Mouse (Mus musculus): ENCODE measurements around the gene Mast2. TPM values are rescaled to one million over a fixed set of nuclear protein-coding genes. Genes with fewer than 3 reads are reported as not detected.

The Mast2 gene
- total RNA-seq, 2 experiments from 2014 or later = 32.2 to 32.7 TPM

GRCm38 (mm10) chr4:116421170-116421569, 42.8 kb downstream of the Mast2 start:
- no peak for ATAC-seq (replicated peaks; ENCODE audit: low FRiP score, low TSS enrichment, poor library complexity, severe bottlenecking)

GRCm38 (mm10) chr4:116412993-116413392, 51.0 kb downstream of the Mast2 start:
- no peak for ATAC-seq (replicated peaks; ENCODE audit: low FRiP score, low TSS enrichment, poor library complexity, severe bottlenecking)

- no peak for ATAC-seq (replicated peaks; ENCODE audit: low FRiP score, low TSS enrichment, poor library complexity, severe bottlenecking)
Observed at GRCm38 (mm10) chr4:116411401-116411800, 52.6 kb downstream of the Mast2 start.

- no peak for ATAC-seq (replicated peaks; ENCODE audit: low FRiP score, low TSS enrichment, poor library complexity, severe bottlenecking)
Observed at GRCm38 (mm10) chr4:116406668-116407067, 57.3 kb downstream of the Mast2 start.

- ATAC-seq (replicated peaks; ENCODE audit: low FRiP score, low TSS enrichment, poor library complexity, severe bottlenecking) = no peak
Observed at GRCm38 (mm10) chr4:116405955-116406351, 58.0 kb downstream of the Mast2 start.

GRCm38 (mm10) chr4:116405276-116405954, 58.6 kb downstream of the Mast2 start:
- no peak for ATAC-seq (replicated peaks; ENCODE audit: low FRiP score, low TSS enrichment, poor library complexity, severe bottlenecking)

GRCm38 (mm10) chr4:116403884-116404283, 60.1 kb downstream of the Mast2 start:
- no peak for ATAC-seq (replicated peaks; ENCODE audit: low FRiP score, low TSS enrichment, poor library complexity, severe bottlenecking)

- peak; percentile 70; the same call in 1 of the 2 replicates for ATAC-seq (replicated peaks; ENCODE audit: low FRiP score, low TSS enrichment, poor library complexity, severe bottlenecking)
Observed at GRCm38 (mm10) chr4:116402708-116403107, 61.3 kb downstream of the Mast2 start.

GRCm38 (mm10) chr4:116398051-116398450, 65.9 kb downstream of the Mast2 start:
- ATAC-seq (replicated peaks; ENCODE audit: low FRiP score, low TSS enrichment, poor library complexity, severe bottlenecking) = no peak

- ATAC-seq (replicated peaks; ENCODE audit: low FRiP score, low TSS enrichment, poor library complexity, severe bottlenecking) = no peak
Observed at GRCm38 (mm10) chr4:116377973-116378667, 85.9 kb downstream of the Mast2 start.

- no peak for ATAC-seq (replicated peaks; ENCODE audit: low FRiP score, low TSS enrichment, poor library complexity, severe bottlenecking)
Observed at GRCm38 (mm10) chr4:116371676-116372075, 92.3 kb downstream of the Mast2 start.

- ATAC-seq (replicated peaks; ENCODE audit: low FRiP score, low TSS enrichment, poor library complexity, severe bottlenecking) = no peak
Observed at GRCm38 (mm10) chr4:116358099-116358498, 105.9 kb downstream of the Mast2 start.

- ATAC-seq (replicated peaks; ENCODE audit: low FRiP score, low TSS enrichment, poor library complexity, severe bottlenecking) = no peak
Observed at GRCm38 (mm10) chr4:116352919-116353318, 111.1 kb downstream of the Mast2 start.

- ATAC-seq (replicated peaks; ENCODE audit: low FRiP score, low TSS enrichment, poor library complexity, severe bottlenecking) = no peak
Observed at GRCm38 (mm10) chr4:116352496-116352895, 111.5 kb downstream of the Mast2 start.

- peak; percentile 87 for ATAC-seq (replicated peaks; ENCODE audit: low FRiP score, low TSS enrichment, poor library complexity, severe bottlenecking)
Observed at GRCm38 (mm10) chr4:116342119-116342518, 121.9 kb downstream of the Mast2 start.

- no peak for ATAC-seq (replicated peaks; ENCODE audit: low FRiP score, low TSS enrichment, poor library complexity, severe bottlenecking)
Observed at GRCm38 (mm10) chr4:116336294-116336693, 127.7 kb downstream of the Mast2 start.

- ATAC-seq (replicated peaks; ENCODE audit: low FRiP score, low TSS enrichment, poor library complexity, severe bottlenecking) = no peak
Observed at GRCm38 (mm10) chr4:116329256-116329655, 134.7 kb downstream of the Mast2 start.

- ATAC-seq (replicated peaks; ENCODE audit: low FRiP score, low TSS enrichment, poor library complexity, severe bottlenecking) = no peak
Observed at GRCm38 (mm10) chr4:116322127-116322526, 141.9 kb downstream of the Mast2 start.

- no peak for ATAC-seq (replicated peaks; ENCODE audit: low FRiP score, low TSS enrichment, poor library complexity, severe bottlenecking)
Observed at GRCm38 (mm10) chr4:116317575-116317974, 146.4 kb downstream of the Mast2 start.

GRCm38 (mm10) chr4:116304551-116304950, 159.4 kb downstream of the Mast2 start:
- ATAC-seq (replicated peaks; ENCODE audit: low FRiP score, low TSS enrichment, poor library complexity, severe bottlenecking) = no peak

- peak; percentile 57 for ATAC-seq (replicated peaks; ENCODE audit: low FRiP score, low TSS enrichment, poor library complexity, severe bottlenecking)
Observed at GRCm38 (mm10) chr4:116300878-116301355, 163.1 kb downstream of the Mast2 start.
